Mouse (Mus musculus) liver, embryonic 16.5 days (tissue): Measurements from ENCODE around the gene Nit2. TPM values are rescaled to one million over a fixed set of nuclear protein-coding genes. Genes with fewer than 3 reads are reported as not detected.

ENCODE experiments used
- ATAC-seq: fragments of 200-750 bp; cut with Nextera tagmentation; 2 replicates; pipeline ENCODE4 v1.8.0; 2017; ENCODE audit warnings: low read depth, mild to moderate bottlenecking, moderate number of reproducible peaks, moderate library complexity
- H3K27ac ChIP-seq: fragments of 300-500 bp; sonication (generic); 2 replicates; pipeline ENCODE4 v1.5.1; 2014; ENCODE audit warnings: mild to moderate bottlenecking, low read length
- H3K27me3 ChIP-seq: fragments of 300-500 bp; sonication (generic); 2 replicates; pipeline ENCODE4 v1.6.1; 2014; ENCODE audit warnings: low read depth, low read length, mixed read lengths; ENCODE audit not compliant: control insufficient read depth, insufficient read depth
- H3K36me3 ChIP-seq: fragments of 300-500 bp; sonication (generic); 2 replicates; pipeline ENCODE4 v1.6.1; 2014; ENCODE audit warnings: mild to moderate bottlenecking; ENCODE audit not compliant: control insufficient read depth, insufficient read depth
- H3K4me1 ChIP-seq: fragments of 300-500 bp; sonication (generic); 2 replicates; pipeline ENCODE4 v1.6.1; 2014; ENCODE audit warnings: low read depth, low read length, mixed read lengths; ENCODE audit not compliant: control insufficient read depth
- H3K4me2 ChIP-seq: fragments of 300-500 bp; sonication (generic); 2 replicates; pipeline ENCODE4 v1.6.1; 2014; ENCODE audit warnings: low read depth, low read length, mixed read lengths
- H3K4me3 ChIP-seq: fragments of 300-500 bp; sonication (generic); 2 replicates; pipeline ENCODE4 v1.5.1; 2014; ENCODE audit warnings: low read depth, mild to moderate bottlenecking, low read length
- H3K9ac ChIP-seq: fragments of 300-500 bp; sonication (generic); 2 replicates; pipeline ENCODE4 v1.6.1; 2014; ENCODE audit warnings: low read depth, low read length
- H3K9me3 ChIP-seq: fragments of 300-500 bp; sonication (generic); replicated peaks from 2 replicates; pipeline ENCODE4 v1.6.1; 2016; ENCODE audit warnings: low read length; ENCODE audit not compliant: control insufficient read depth
- WGBS: fragments of 180-500 bp; shearing (Covaris S2); extraction: QIAGEN DNeasy Blood & Tissue Kit; methylation state at CpG from one replicate; pipeline ENCODE4 v1.1.7; 2014; ENCODE audit not compliant: insufficient replicate concordance; 5-methylcytosine and 5-hydroxymethylcytosine counted together
- polyA plus RNA-seq: library from polyadenylated mRNA; unstranded; fragments of >200 nt; fragmentation: Nextera tagmentation; extraction: Ambion mirVana; gene quantifications from 2 replicates; pipeline ENCODE4 v1.2.1, GENCODE M21; 2015

The Nit2 gene
- polyA plus RNA-seq, 1 experiment from 2014 or later: 48.0 TPM

DNA sequence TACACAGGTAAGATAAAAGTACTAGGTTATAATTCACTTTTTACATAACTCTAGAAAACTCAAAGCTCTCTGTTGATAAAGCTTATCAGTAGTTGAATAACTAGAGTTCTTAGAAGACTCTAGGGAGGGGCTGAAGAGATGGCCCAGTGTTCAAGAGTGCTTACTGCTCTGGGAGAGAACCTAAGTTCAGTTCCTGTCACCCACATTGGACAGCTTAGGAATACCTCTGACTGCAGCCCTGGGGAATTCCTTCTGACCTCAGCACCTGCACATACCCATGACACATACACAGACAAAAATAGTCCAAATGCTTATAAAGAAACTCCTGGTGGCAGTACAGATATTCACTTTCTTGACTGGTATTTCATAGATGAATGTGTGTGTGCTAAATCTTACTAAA, 11.2 kb downstream of the Nit2 start:
- no peak overlapping the region for H3K4me3 ChIP-seq
- H3K27me3 ChIP-seq: no peaks in the 10 kb centered on the region
- peaks cover 18% of the 10 kb centered on the region for H3K36me3 ChIP-seq
- peak; percentile 53; the same call in 1 of the 2 replicates for ATAC-seq
- no peak overlapping the region for H3K9ac ChIP-seq
- H3K27ac ChIP-seq: no peak overlapping the region
- H3K4me2 ChIP-seq: no peak overlapping the region; the same call in 1 of the 2 replicates
- no peaks in the 10 kb centered on the region for H3K9me3 ChIP-seq
- peaks cover 2% of the 10 kb centered on the region for H3K4me1 ChIP-seq

DNA sequence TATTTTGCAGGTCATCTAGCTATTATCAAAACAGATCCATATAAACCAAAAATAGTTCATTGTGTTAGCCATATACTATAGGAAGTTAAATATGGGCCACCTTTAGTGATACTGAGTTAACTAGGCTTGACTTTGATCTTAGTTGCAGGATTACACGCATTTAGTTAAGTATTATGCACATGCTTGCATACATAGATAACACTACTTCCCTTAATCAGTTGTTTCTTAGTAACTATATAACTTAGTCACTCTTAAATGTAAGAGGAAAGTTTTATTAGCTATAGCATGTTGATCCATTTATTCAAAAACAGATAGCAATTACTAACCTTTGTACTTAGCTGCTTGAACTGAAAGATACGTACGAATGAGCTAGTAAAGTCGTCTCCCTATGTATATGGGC, 15.7 kb downstream of the Nit2 start:
- H3K27me3 ChIP-seq: no peaks in the 10 kb centered on the region
- H3K4me1 ChIP-seq: peaks cover 2% of the 10 kb centered on the region
- WGBS: 82% methylated on average over 4 of the region's 4 CpGs
- H3K27ac ChIP-seq: no peak overlapping the region
- no peak overlapping the region for H3K9ac ChIP-seq
- H3K4me3 ChIP-seq: no peak overlapping the region
- H3K9me3 ChIP-seq: no peaks in the 10 kb centered on the region
- peaks cover 18% of the 10 kb centered on the region for H3K36me3 ChIP-seq
- no peak for ATAC-seq
- no peak overlapping the region for H3K4me2 ChIP-seq

DNA sequence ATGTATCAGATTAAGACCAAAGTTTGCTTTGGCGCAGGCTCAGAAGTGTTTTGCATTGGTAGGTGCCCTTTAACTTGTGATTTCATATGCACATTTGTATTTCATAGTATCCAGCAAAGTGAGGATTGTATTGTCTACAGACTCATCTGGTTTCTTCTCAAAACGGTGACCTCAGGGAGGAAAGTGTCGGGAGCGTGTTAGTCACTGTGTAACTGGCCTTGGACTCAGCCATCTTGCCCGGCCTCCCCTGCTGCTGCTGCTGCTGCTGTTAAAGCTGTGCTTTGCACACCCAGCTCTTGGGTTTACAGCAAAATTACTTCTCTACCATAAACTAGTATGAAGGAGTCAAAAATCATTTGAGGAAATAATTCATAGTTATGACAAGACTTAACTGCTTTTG, 22.4 kb downstream of the Nit2 start:
- ATAC-seq: no peak
- no peak overlapping the region for H3K27ac ChIP-seq
- peaks cover 25% of the 10 kb centered on the region for H3K36me3 ChIP-seq
- H3K9ac ChIP-seq: no peak overlapping the region
- H3K4me1 ChIP-seq: no peaks in the 10 kb centered on the region
- no peaks in the 10 kb centered on the region for H3K27me3 ChIP-seq
- WGBS: 79% methylated on average over 5 of the region's 5 CpGs
- no peak overlapping the region for H3K4me3 ChIP-seq
- H3K9me3 ChIP-seq: no peaks in the 10 kb centered on the region
- no peak overlapping the region for H3K4me2 ChIP-seq

DNA sequence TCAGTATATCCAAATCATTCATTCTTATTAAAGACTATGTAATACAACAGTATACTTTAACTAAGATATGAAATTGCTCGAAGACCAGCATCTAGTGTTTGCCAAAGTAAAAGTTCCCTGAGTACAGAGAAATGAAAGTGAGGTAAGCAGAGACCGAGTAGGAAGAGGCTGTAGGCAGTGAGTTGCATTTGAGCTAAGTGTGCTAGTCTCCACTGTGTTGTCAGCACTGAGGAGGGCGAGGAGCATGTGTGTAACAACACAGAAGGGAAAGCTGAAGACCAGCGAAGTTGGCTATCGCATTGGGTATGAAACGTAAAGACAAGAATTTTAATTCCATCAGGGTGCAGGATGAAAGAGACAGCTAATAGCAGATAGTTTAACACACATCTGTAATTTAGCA, 33.5 kb downstream of the Nit2 start:
- 84% methylated on average over 6 of the region's 6 CpGs for WGBS
- H3K27ac ChIP-seq: no peak overlapping the region
- H3K4me1 ChIP-seq: no peaks in the 10 kb centered on the region; the same call in 1 of the 2 replicates
- peaks cover 8% of the 10 kb centered on the region for H3K36me3 ChIP-seq
- H3K9ac ChIP-seq: no peak overlapping the region
- no peak for ATAC-seq
- H3K27me3 ChIP-seq: no peaks in the 10 kb centered on the region
- no peak overlapping the region for H3K4me3 ChIP-seq
- H3K4me2 ChIP-seq: no peak overlapping the region
- no peaks in the 10 kb centered on the region for H3K9me3 ChIP-seq

DNA sequence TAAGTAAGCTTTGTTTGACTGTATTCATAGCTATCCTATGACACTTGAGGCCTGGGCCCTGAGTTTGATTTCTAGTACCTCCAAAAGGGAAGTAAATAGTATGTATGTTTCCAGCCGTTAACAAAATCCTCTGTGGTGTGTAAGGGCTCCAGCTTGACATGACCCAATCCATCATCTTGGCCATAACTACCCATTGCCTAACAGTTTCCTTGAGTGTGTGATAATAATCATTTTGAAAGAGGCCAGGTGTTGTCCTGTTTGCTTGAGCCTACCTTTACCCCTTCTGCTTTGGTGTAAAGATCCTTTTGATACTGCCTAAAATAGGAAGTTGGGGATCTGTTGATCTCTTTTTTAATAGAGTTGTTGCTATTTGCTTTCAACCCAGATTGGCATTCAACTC, 34.8 kb downstream of the Nit2 start:
- WGBS: 37% methylated on average over 1 of the region's 1 CpGs
- ATAC-seq: no peak

GRCm38 (mm10) chr16:57131544-57131943, 35.6 kb downstream of the Nit2 start:
- no peak for ATAC-seq
- WGBS: 76% methylated on average over 4 of the region's 4 CpGs

More for the DNA sequence above, 34.8 kb downstream of the Nit2 start:
- Histone ChIP-seq H3K27me3 (no peaks in the 10 kb centered on the region), H3K27ac (no peak overlapping the region), H3K9ac (no peak overlapping the region), H3K9me3 (no peaks in the 10 kb centered on the region), H3K4me1 (no peaks in the 10 kb centered on the region; the same call in 1 of the 2 replicates), H3K4me2 (no peak overlapping the region), H3K36me3 (peaks cover 5% of the 10 kb centered on the region; the same call in 1 of the 2 replicates), H3K4me3 (no peak overlapping the region)

DNA sequence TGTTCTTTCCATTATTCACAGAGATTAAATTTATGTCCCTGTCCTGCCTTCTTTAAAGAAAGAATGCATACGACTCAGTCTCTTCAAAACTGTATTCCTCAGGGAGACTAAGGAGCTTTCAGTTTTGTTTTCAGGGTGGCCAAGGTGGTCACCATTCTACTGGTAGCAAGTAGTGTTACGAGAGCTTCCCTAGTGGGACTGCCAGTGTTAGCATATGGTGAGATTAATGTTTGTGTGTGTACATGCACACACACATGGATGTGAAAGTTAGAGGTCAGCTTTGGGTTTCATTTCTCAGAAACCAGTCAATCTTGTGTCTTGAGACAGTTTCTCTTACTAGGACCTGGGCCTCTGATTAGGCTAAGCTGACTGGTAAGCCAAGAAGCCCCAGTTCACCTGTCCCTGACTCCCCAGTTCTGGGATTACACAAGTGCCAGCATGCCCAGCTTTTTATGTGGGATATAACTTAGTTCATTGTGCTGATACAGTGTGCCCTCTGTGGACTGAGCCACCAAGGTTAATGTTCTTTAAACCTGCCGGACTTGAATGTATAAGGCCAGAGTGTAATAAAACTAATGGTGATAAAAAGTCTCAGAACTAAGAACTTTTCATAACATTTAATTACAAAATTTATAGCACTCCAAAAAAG, 36.3 kb downstream of the Nit2 start:
- Histone ChIP-seq H3K9ac (no peak overlapping the region), H3K9me3 (no peaks in the 10 kb centered on the region), H3K4me3 (no peak overlapping the region), H3K36me3 (0 out of 2 replicates have a peak, but pooled peaks cover 5% of the 10 kb centered on the region), H3K4me2 (no peak overlapping the region), H3K4me1 (no peaks in the 10 kb centered on the region; the same call in 1 of the 2 replicates), H3K27me3 (no peaks in the 10 kb centered on the region), H3K27ac (no peak overlapping the region)
- ATAC-seq: no peak
- 73% methylated on average over 3 of the region's 3 CpGs for WGBS

More at GRCm38 (mm10) chr16:57131544-57131943, 35.6 kb downstream of the Nit2 start:
- Histone ChIP-seq H3K36me3 (0 out of 2 replicates have a peak, but pooled peaks cover 5% of the 10 kb centered on the region), H3K9ac (no peak overlapping the region), H3K4me3 (no peak overlapping the region), H3K4me1 (no peaks in the 10 kb centered on the region; the same call in 1 of the 2 replicates), H3K4me2 (no peak overlapping the region), H3K27me3 (no peaks in the 10 kb centered on the region), H3K27ac (no peak overlapping the region), H3K9me3 (no peaks in the 10 kb centered on the region)

DNA sequence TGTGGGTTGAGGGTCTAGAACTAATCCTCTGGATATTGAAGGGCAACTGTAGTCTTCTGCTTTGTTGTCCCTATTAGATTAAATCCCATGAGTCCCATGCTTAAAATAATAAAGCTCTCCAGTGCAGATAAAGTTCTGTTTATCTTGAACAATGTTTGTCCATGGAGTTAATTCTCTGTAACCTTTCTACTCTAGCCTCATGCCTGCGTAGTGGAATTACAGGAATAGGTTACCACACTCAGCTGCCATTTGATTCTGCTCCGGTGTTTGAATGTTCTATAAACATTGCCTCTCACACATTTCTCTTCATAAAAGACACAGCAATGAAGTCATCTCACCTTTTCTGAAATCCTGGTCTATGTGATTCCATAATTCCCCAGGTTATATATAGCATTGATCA, 39.3 kb downstream of the Nit2 start:
- Histone ChIP-seq H3K4me3 (no peak overlapping the region), H3K27me3 (no peaks in the 10 kb centered on the region), H3K4me2 (0 out of 2 replicates have a peak overlapping the region, but pooled peaks have one; percentile 10), H3K4me1 (peaks cover 10% of the 10 kb centered on the region), H3K27ac (peak overlapping the region; percentile 68), H3K9ac (no peak overlapping the region), H3K9me3 (no peaks in the 10 kb centered on the region), H3K36me3 (no peaks in the 10 kb centered on the region)
- ATAC-seq: peak; percentile 47; the same call in 1 of the 2 replicates
- WGBS: 66% methylated on average over 2 of the region's 2 CpGs

GRCm38 (mm10) chr16:57126268-57126667, 40.9 kb downstream of the Nit2 start:
- WGBS: 50% methylated on average over 4 of the region's 4 CpGs
- peaks cover 15% of the 10 kb centered on the region for H3K4me1 ChIP-seq
- 0 out of 2 replicates have a peak overlapping the region, but pooled peaks have one; percentile 24 for H3K27ac ChIP-seq
- ATAC-seq: no peak
- no peak overlapping the region for H3K9ac ChIP-seq
- H3K4me3 ChIP-seq: no peak overlapping the region
- no peaks in the 10 kb centered on the region for H3K9me3 ChIP-seq
- H3K27me3 ChIP-seq: no peaks in the 10 kb centered on the region
- no peaks in the 10 kb centered on the region for H3K36me3 ChIP-seq
- H3K4me2 ChIP-seq: no peak overlapping the region
